Mouse (Mus musculus): ENCODE data around the gene Olfr181. TPM values are rescaled to one million over a fixed set of nuclear protein-coding genes. Genes with fewer than 3 reads are reported as not detected.

Olfr181 gene
- not detected in 2 replicates for polyA plus RNA-seq (2011; ENCODE audit: insufficient read length, low read depth, missing spikeins)

DNA sequence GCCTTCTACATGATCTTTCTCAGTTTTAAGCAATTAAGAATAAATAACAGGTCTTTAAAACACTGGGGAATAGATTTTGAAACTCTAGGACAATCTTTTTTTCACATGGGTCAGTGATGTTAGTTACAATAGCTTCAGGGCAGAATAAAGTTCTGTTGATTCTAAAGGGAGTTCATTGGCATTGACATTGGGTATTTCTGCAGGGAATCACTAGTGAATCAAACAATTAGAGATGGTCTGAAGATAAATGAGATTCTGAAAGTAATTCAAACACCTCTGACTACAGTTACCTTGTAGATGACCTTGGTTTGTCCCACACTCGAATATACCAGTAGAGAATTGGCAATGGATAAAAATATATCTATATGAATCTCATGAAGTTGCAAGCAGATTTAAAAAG is at the start of gene Olfr181:
TSS of gene Olfr181 (minus strand) at position 101 of the 400 bp plus-strand sequence.
- no peak within 1 kb of the TSS for H3K27ac ChIP-seq (ENCODE audit: insufficient read depth, low read length)
- no peak for TF ChIP-seq POLR2A (IDR thresholded peaks at IDR 0.05; ENCODE audit: low read depth, low read length)
- TF ChIP-seq CTCF (IDR thresholded peaks at IDR 0.05; ENCODE audit: borderline replicate concordance, insufficient read depth, low read length): no peak
- no peaks in the 10 kb centered on the region for H3K4me1 ChIP-seq (ENCODE audit: control insufficient read depth, insufficient read depth, low read length)

DNA sequence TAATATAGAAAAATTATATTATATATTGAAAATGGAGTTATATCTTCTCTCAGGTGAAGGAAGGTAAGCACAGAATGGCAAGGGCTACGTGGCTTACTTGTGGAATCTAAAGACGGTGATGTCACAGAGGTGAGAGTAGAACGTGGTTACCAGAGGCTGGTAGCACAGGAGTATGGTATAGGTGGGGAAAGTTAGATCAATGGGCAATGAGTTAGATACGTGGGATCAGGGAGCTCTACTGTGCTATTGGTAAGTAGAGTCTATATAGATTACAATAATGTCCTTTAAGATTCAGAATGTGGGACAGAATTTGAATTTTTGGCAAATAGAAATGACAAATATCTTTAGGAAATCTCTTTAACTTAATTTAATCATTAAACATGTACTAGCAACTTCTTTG is 737 bp upstream of the Olfr181 start, which contains the start of gene Olfr180:
TSS of gene Olfr180 (minus strand) at position 101 of the 400 bp plus-strand sequence.
- TF ChIP-seq POLR2A (IDR thresholded peaks at IDR 0.05; ENCODE audit: low read depth, low read length) (no peak), CTCF (IDR thresholded peaks at IDR 0.05; ENCODE audit: borderline replicate concordance, insufficient read depth, low read length) (no peak)

More for the DNA sequence above, at the start of gene Olfr181:
- no peak within 1 kb of the TSS for H3K4me3 ChIP-seq (ENCODE audit: insufficient read depth, low read length)

DNA sequence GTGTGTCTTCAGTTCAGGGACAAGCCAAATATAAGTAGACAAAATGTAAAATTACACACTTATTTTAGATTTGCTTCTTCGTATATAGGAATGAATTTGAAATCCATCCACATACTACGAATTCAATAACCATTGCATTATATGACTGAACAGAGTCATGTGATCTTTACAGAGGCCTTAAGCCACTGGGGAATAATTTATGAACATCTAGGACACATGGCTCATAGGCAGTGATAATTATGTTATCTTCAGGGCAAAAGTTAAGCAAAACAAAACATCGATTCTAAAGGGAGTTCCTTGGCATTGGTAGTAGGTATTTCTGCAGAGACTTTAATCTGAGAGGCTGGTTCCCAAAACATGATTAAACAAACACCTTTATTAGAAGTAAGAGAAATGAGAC is 36.6 kb downstream of the Olfr181 start, which contains the start of gene Olfr178:
TSS of gene Olfr178 (minus strand) at position 101 of the 400 bp plus-strand sequence.
- TF ChIP-seq POLR2A (IDR thresholded peaks at IDR 0.05; ENCODE audit: low read depth, low read length) (no peak), CTCF (IDR thresholded peaks at IDR 0.05; ENCODE audit: borderline replicate concordance, insufficient read depth, low read length) (no peak)
- H3K27ac ChIP-seq (ENCODE audit: insufficient read depth, low read length): no peak within 1 kb of the TSS
- H3K4me3 ChIP-seq (ENCODE audit: insufficient read depth, low read length): no peak within 1 kb of the TSS
- H3K4me1 ChIP-seq (ENCODE audit: control insufficient read depth, insufficient read depth, low read length): no peaks in the 10 kb centered on the region

More for the DNA sequence above, 737 bp upstream of the Olfr181 start, which contains the start of gene Olfr180:
- no peak within 1 kb of the TSS for H3K27ac ChIP-seq (ENCODE audit: insufficient read depth, low read length)
- H3K4me3 ChIP-seq (ENCODE audit: insufficient read depth, low read length): no peak within 1 kb of the TSS
- no peaks in the 10 kb centered on the region for H3K4me1 ChIP-seq (ENCODE audit: control insufficient read depth, insufficient read depth, low read length)

DNA sequence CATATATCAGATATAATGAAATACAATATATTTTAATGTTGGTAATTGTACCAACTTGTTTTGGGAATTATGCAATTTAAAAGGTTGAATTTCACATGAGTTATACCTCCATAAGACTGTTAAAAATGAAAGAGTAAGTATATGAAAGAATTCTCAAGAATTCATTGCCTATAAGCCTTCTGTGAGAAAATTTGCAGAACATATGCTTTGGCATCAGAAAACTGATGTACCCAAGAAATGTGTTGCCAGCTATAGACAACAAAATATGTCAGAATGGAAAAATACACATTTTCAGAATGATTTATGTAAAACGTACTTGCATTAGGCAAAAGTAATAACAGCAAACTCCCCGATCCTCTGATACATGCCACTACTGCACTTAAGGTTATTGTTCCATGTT is 44.1 kb downstream of the Olfr181 start:
- no peak for TF ChIP-seq POLR2A (IDR thresholded peaks at IDR 0.05; ENCODE audit: low read depth, low read length)
- TF ChIP-seq CTCF (IDR thresholded peaks at IDR 0.05; ENCODE audit: borderline replicate concordance, insufficient read depth, low read length): no peak
- no peak overlapping the region for H3K4me3 ChIP-seq (ENCODE audit: insufficient read depth, low read length)
- no peaks in the 10 kb centered on the region for H3K4me1 ChIP-seq (ENCODE audit: control insufficient read depth, insufficient read depth, low read length)
- H3K27ac ChIP-seq (ENCODE audit: insufficient read depth, low read length): no peak overlapping the region

Other genes starting within 250 kb of the Olfr181 start
- not detected in 2 replicates for gene Gpr15, start 209.7 kb downstream of the Olfr181 start, polyA plus RNA-seq (2011; ENCODE audit: insufficient read length, low read depth, missing spikeins)
- 98.1 and 112 TPM in 2 replicates for gene Cldnd1, start 200.8 kb downstream of the Olfr181 start, polyA plus RNA-seq (2011; ENCODE audit: insufficient read length, low read depth, missing spikeins)
- not detected in 2 replicates for gene Olfr172, start 165.6 kb downstream of the Olfr181 start, polyA plus RNA-seq (2011; ENCODE audit: insufficient read length, low read depth, missing spikeins)
- gene Olfr173, start 128.5 kb downstream of the Olfr181 start, polyA plus RNA-seq (2011; ENCODE audit: insufficient read length, low read depth, missing spikeins): not detected in 2 replicates
- gene Olfr175-ps1, start 102.0 kb downstream of the Olfr181 start, polyA plus RNA-seq (2011; ENCODE audit: insufficient read length, low read depth, missing spikeins): not detected in 2 replicates
- not detected in 2 replicates for gene Olfr177, start 54.0 kb downstream of the Olfr181 start, polyA plus RNA-seq (2011; ENCODE audit: insufficient read length, low read depth, missing spikeins)
- gene Olfr178, start 36.7 kb downstream of the Olfr181 start, polyA plus RNA-seq (2011; ENCODE audit: insufficient read length, low read depth, missing spikeins): not detected in 2 replicates
- gene Olfr180, start 637 bp upstream of the Olfr181 start, polyA plus RNA-seq (2011; ENCODE audit: insufficient read length, low read depth, missing spikeins): not detected in 2 replicates
- gene Olfr183, start 66.6 kb upstream of the Olfr181 start, polyA plus RNA-seq (2011; ENCODE audit: insufficient read length, low read depth, missing spikeins): not detected in 2 replicates
- gene Olfr186, start 101.5 kb upstream of the Olfr181 start, polyA plus RNA-seq (2011; ENCODE audit: insufficient read length, low read depth, missing spikeins): not detected in 2 replicates
- not detected in 2 replicates for gene Olfr187, start 111.0 kb upstream of the Olfr181 start, polyA plus RNA-seq (2011; ENCODE audit: insufficient read length, low read depth, missing spikeins)
- not detected in 2 replicates for gene Olfr190, start 149.2 kb upstream of the Olfr181 start, polyA plus RNA-seq (2011; ENCODE audit: insufficient read length, low read depth, missing spikeins)
- gene Olfr191, start 161.1 kb upstream of the Olfr181 start, polyA plus RNA-seq (2011; ENCODE audit: insufficient read length, low read depth, missing spikeins): not detected in 2 replicates
- gene Olfr193, start 183.1 kb upstream of the Olfr181 start, polyA plus RNA-seq (2011; ENCODE audit: insufficient read length, low read depth, missing spikeins): not detected in 2 replicates
- not detected in 2 replicates for gene Olfr194, start 192.3 kb upstream of the Olfr181 start, polyA plus RNA-seq (2011; ENCODE audit: insufficient read length, low read depth, missing spikeins)
- not detected in 2 replicates for gene Olfr195, start 218.3 kb upstream of the Olfr181 start, polyA plus RNA-seq (2011; ENCODE audit: insufficient read length, low read depth, missing spikeins)
- gene Olfr196, start 241.7 kb upstream of the Olfr181 start, polyA plus RNA-seq (2011; ENCODE audit: insufficient read length, low read depth, missing spikeins): not detected in 2 replicates